Mouse (Mus musculus) forebrain, embryonic 11.5 days (tissue): ENCODE measurements around the gene Snx21. TPM values are rescaled to one million over a fixed set of nuclear protein-coding genes. Genes with fewer than 3 reads are reported as not detected.

Experiments
- ATAC-seq: fragments of 200-750 bp; cut with Nextera tagmentation; replicated peaks from 2 replicates; pipeline ENCODE4 v1.8.0; 2017; ENCODE audit warnings: moderate TSS enrichment; ENCODE audit not compliant: low FRiP score
- DNase-seq: peaks from one replicate; pipeline ENCODE4 v3.0.0-alpha.2; 2017; ENCODE audit warnings: low spot score
- H3K27ac ChIP-seq: fragments of 300-500 bp; sonication (generic); 2 replicates; pipeline ENCODE4 v1.5.1; 2014; ENCODE audit warnings: low read depth, low read length
- H3K27me3 ChIP-seq: fragments of 300-500 bp; sonication (generic); 2 replicates; pipeline ENCODE4 v1.6.1; 2014; ENCODE audit warnings: mild to moderate bottlenecking, low read length, mixed read lengths; ENCODE audit not compliant: control insufficient read depth, insufficient read depth
- H3K36me3 ChIP-seq: fragments of 300-500 bp; sonication (generic); 2 replicates; pipeline ENCODE4 v1.6.1; 2014; ENCODE audit warnings: mild to moderate bottlenecking, low read length, moderate library complexity, mixed read lengths; ENCODE audit not compliant: control insufficient read depth, insufficient read depth
- H3K4me1 ChIP-seq: fragments of 300-500 bp; sonication (generic); replicated peaks from 2 replicates; pipeline ENCODE4 v1.6.1; 2014; ENCODE audit warnings: low read length, mixed read lengths; ENCODE audit not compliant: control insufficient read depth, insufficient read depth
- H3K4me2 ChIP-seq: fragments of 300-500 bp; sonication (generic); 2 replicates; pipeline ENCODE4 v1.6.1; 2014; ENCODE audit warnings: low read depth, mild to moderate bottlenecking, low read length, moderate library complexity, mixed read lengths; ENCODE audit not compliant: severe bottlenecking
- H3K4me3 ChIP-seq: fragments of 300-500 bp; sonication (generic); 2 replicates; pipeline ENCODE4 v1.5.1; 2014; ENCODE audit warnings: low read depth, low read length
- H3K9ac ChIP-seq: fragments of 300-500 bp; sonication (generic); 2 replicates; pipeline ENCODE4 v1.6.1; 2014; ENCODE audit warnings: low read length
- H3K9me3 ChIP-seq: fragments of 300-500 bp; sonication (generic); 2 replicates; pipeline ENCODE4 v1.6.1; 2016; ENCODE audit warnings: low read length, mixed read lengths; ENCODE audit not compliant: control insufficient read depth
- WGBS: fragments of 180-500 bp; shearing (Covaris S2); extraction: QIAGEN DNeasy Blood & Tissue Kit; methylation state at CpG from one replicate; pipeline ENCODE4 v1.1.7; 2014; 5-methylcytosine and 5-hydroxymethylcytosine counted together
- polyA plus RNA-seq: library from polyadenylated mRNA; unstranded; fragments of >200 nt; fragmentation: Nextera tagmentation; extraction: Ambion mirVana; gene quantifications from 2 replicates; pipeline ENCODE4 v1.2.1, GENCODE M21; 2014

Gene Snx21
- polyA plus RNA-seq, 1 experiment from 2014 or later: 13.1 TPM

- Histone ChIP-seq H3K27ac (no peak overlapping the region), H3K4me2 (peak overlapping the region; percentile 93), H3K36me3 (no peaks in the 10 kb centered on the region; the same call in 1 of the 2 replicates), H3K27me3 (no peaks in the 10 kb centered on the region), H3K9me3 (no peaks in the 10 kb centered on the region), H3K9ac (peak overlapping the region; percentile 78), H3K4me3 (peak overlapping the region; percentile 60), H3K4me1 (peaks cover 6% of the 10 kb centered on the region; the same call in 1 of the 2 replicates)
- DNase-seq: no peak
- no peak for ATAC-seq
- 11% methylated on average over 15 of the region's 15 CpGs for WGBS
Measured at GRCm38 (mm10) chr2:164786388-164786885, 814 bp downstream of the Snx21 start.

- WGBS: 83% methylated on average over 3 of the region's 3 CpGs
- Histone ChIP-seq H3K9ac (no peak overlapping the region), H3K4me3 (no peak overlapping the region), H3K4me2 (no peak overlapping the region), H3K27me3 (no peaks in the 10 kb centered on the region), H3K4me1 (peaks cover 6% of the 10 kb centered on the region; the same call in 1 of the 2 replicates), H3K27ac (no peak overlapping the region), H3K9me3 (no peaks in the 10 kb centered on the region), H3K36me3 (no peaks in the 10 kb centered on the region; the same call in 1 of the 2 replicates)
- ATAC-seq (no peak), DNase-seq (no peak)
Measured at GRCm38 (mm10) chr2:164787032-164787431, 1.4 kb downstream of the Snx21 start.

GRCm38 (mm10) chr2:164787779-164788178 is 2.2 kb downstream of the Snx21 start:
- Histone ChIP-seq H3K4me3 (no peak overlapping the region), H3K27me3 (no peaks in the 10 kb centered on the region), H3K36me3 (peaks cover 4% of the 10 kb centered on the region; the same call in 1 of the 2 replicates), H3K27ac (no peak overlapping the region), H3K4me1 (peaks cover 6% of the 10 kb centered on the region; the same call in 1 of the 2 replicates), H3K9me3 (no peaks in the 10 kb centered on the region), H3K9ac (no peak overlapping the region), H3K4me2 (no peak overlapping the region)
- ATAC-seq (no peak), DNase-seq (no peak)
- 86% methylated on average over 10 of the region's 10 CpGs for WGBS

- H3K4me3 ChIP-seq: no peak overlapping the region
- H3K27ac ChIP-seq: no peak overlapping the region
- no peak overlapping the region for H3K9ac ChIP-seq
- H3K9me3 ChIP-seq: no peaks in the 10 kb centered on the region
- no peaks in the 10 kb centered on the region for H3K27me3 ChIP-seq
- no peak overlapping the region for H3K4me2 ChIP-seq
- peaks cover 4% of the 10 kb centered on the region; the same call in 1 of the 2 replicates for H3K36me3 ChIP-seq
- no peak for DNase-seq
- WGBS: 69% methylated on average over 4 of the region's 4 CpGs
- ATAC-seq: no peak
- peaks cover 6% of the 10 kb centered on the region; the same call in 1 of the 2 replicates for H3K4me1 ChIP-seq
Measured at GRCm38 (mm10) chr2:164788411-164788810, 2.8 kb downstream of the Snx21 start.

- ATAC-seq (no peak), DNase-seq (no peak)
- no peaks in the 10 kb centered on the region for H3K27me3 ChIP-seq
- peaks cover 4% of the 10 kb centered on the region; the same call in 1 of the 2 replicates for H3K36me3 ChIP-seq
- peaks cover 3% of the 10 kb centered on the region; the same call in 1 of the 2 replicates for H3K4me1 ChIP-seq
- no peak overlapping the region for H3K4me3 ChIP-seq
- no peak overlapping the region for H3K27ac ChIP-seq
- WGBS: 92% methylated on average over 4 of the region's 4 CpGs
- no peak overlapping the region for H3K4me2 ChIP-seq
- H3K9me3 ChIP-seq: no peaks in the 10 kb centered on the region
- H3K9ac ChIP-seq: no peak overlapping the region
Measured at GRCm38 (mm10) chr2:164790451-164790850, 4.8 kb downstream of the Snx21 start.

GRCm38 (mm10) chr2:164791841-164792261 is 6.2 kb downstream of the Snx21 start:
- Histone ChIP-seq H3K36me3 (peaks cover 4% of the 10 kb centered on the region; the same call in 1 of the 2 replicates), H3K4me2 (no peak overlapping the region), H3K9me3 (no peaks in the 10 kb centered on the region)

DNA sequence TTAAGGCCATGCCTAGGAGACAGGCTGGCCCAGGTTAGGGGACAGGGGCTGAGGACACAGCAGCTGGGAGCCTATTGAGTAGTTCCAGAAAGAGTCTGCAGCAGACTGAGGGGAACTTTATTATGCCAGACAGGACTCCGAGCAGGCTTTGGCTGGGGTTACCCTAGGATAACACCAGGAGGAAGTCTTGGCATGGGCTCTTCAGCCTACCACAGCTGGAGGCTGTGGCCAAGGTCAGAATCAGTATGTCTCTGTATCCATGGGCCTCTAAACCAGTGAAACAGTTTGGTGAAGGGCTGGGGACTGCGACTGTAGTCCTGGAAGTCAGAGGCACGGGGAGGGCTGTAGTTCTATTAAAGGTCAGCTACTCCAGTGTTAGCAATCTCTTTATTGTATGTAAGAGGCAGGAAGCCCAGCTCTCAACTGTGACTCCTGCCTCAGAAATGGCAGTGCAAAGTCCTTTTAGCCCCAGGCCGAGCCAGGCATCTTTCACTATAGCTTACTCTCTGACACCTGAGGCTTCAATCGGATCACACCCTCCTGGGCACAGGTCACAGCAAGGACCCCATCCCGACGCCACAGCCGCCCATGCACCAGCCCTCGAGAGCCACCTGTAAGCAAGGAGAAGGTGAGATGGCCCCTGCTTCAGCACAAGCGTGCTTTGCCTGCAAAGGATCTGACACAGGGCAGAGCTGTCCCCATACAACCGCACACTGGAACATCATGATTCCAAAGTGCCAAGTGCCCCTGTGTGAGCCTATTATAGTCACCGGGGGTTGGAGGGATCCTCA is 7.0 kb downstream of the Snx21 start:
- 94% methylated on average over 12 of the region's 12 CpGs for WGBS
- DNase-seq: no peak

More at GRCm38 (mm10) chr2:164791841-164792261, 6.2 kb downstream of the Snx21 start:
- Histone ChIP-seq H3K27ac (no peak overlapping the region), H3K9ac (no peak overlapping the region), H3K27me3 (no peaks in the 10 kb centered on the region), H3K4me3 (no peak overlapping the region), H3K4me1 (no peaks in the 10 kb centered on the region)
- DNase-seq (no peak), ATAC-seq (no peak)
- WGBS: 96% methylated on average over 18 of the region's 18 CpGs

DNA sequence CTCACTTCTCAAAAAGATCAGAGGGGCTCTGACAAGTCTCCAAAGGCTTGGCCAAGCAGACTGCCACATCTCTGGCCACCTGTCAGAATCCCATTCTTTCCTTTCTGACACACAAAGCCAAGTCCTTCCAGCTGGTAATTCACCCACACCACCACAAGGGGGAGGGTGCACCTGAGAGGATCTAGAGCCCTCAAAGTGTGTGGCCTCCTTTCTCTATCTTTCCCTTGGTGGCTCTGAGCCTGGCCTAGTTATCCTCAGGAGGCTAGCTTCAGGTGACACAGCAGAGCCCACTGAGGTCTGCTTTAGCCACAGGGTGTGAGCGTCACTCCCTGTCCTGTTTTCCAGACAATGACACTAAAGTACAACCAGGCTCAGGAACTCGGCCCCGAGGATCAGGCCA is 7.6 kb downstream of the Snx21 start:
- Histone ChIP-seq H3K27me3 (no peaks in the 10 kb centered on the region), H3K36me3 (peaks cover 4% of the 10 kb centered on the region; the same call in 1 of the 2 replicates), H3K9me3 (no peaks in the 10 kb centered on the region), H3K9ac (no peak overlapping the region), H3K4me3 (no peak overlapping the region), H3K4me2 (no peak overlapping the region), H3K27ac (no peak overlapping the region), H3K4me1 (no peaks in the 10 kb centered on the region)
- ATAC-seq: 0 out of 2 replicates have a peak, but pooled peaks have one; percentile 26
- DNase-seq: peak; percentile 81
- 87% methylated on average over 3 of the region's 3 CpGs for WGBS

More for the DNA sequence above, 7.0 kb downstream of the Snx21 start:
- Histone ChIP-seq H3K27ac (no peak overlapping the region), H3K36me3 (peaks cover 4% of the 10 kb centered on the region; the same call in 1 of the 2 replicates), H3K4me1 (no peaks in the 10 kb centered on the region), H3K9me3 (no peaks in the 10 kb centered on the region), H3K4me2 (no peak overlapping the region), H3K9ac (no peak overlapping the region), H3K27me3 (no peaks in the 10 kb centered on the region), H3K4me3 (no peak overlapping the region)
- no peak for ATAC-seq
